Mouse (Mus musculus): ENCODE measurements around the gene Acp2. TPM values are rescaled to one million over a fixed set of nuclear protein-coding genes. Genes with fewer than 3 reads are reported as not detected.

The Acp2 gene
- polyA plus RNA-seq, 1 experiment from 2014 or later, result 25.7 TPM

- no peak overlapping the region for H3K4me3 ChIP-seq
- H3K9ac ChIP-seq, result no peak overlapping the region
- H3K9me3 ChIP-seq, result no peaks in the 10 kb centered on the region
- H3K27ac ChIP-seq, result no peak overlapping the region
- H3K36me3 ChIP-seq, result no peaks in the 10 kb centered on the region
- 71% methylated on average over 5 of the region's 5 CpGs for WGBS
- no peak overlapping the region for H3K4me2 ChIP-seq
- H3K27me3 ChIP-seq, result no peaks in the 10 kb centered on the region
- no peaks in the 10 kb centered on the region for H3K4me1 ChIP-seq
- ATAC-seq (ENCODE audit: insufficient number of reproducible peaks, low FRiP score, low TSS enrichment, low read depth), result no peak
Observed at GRCm38 (mm10) chr2:91244557-91245228, 42.0 kb downstream of the Acp2 start.

GRCm38 (mm10) chr2:91248366-91248765, 45.7 kb downstream of the Acp2 start:
- Histone ChIP-seq H3K9ac (no peak overlapping the region), H3K9me3 (no peaks in the 10 kb centered on the region)
- 86% methylated on average over 4 of the region's 4 CpGs for WGBS

GRCm38 (mm10) chr2:91252001-91252400, 49.3 kb downstream of the Acp2 start:
- H3K4me3 ChIP-seq, result no peak overlapping the region
- H3K4me1 ChIP-seq, result peaks cover 19% of the 10 kb centered on the region
- 67% methylated on average over 4 of the region's 4 CpGs for WGBS
- peaks cover 23% of the 10 kb centered on the region for H3K27me3 ChIP-seq
- ATAC-seq (ENCODE audit: insufficient number of reproducible peaks, low FRiP score, low TSS enrichment, low read depth), result no peak
- no peak overlapping the region for H3K27ac ChIP-seq
- H3K9ac ChIP-seq, result no peak overlapping the region
- no peak overlapping the region for H3K4me2 ChIP-seq
- H3K36me3 ChIP-seq, result no peaks in the 10 kb centered on the region
- no peaks in the 10 kb centered on the region for H3K9me3 ChIP-seq

More at GRCm38 (mm10) chr2:91248366-91248765, 45.7 kb downstream of the Acp2 start:
- no peak overlapping the region for H3K4me2 ChIP-seq
- no peak overlapping the region for H3K4me3 ChIP-seq
- H3K27ac ChIP-seq, result no peak overlapping the region
- H3K36me3 ChIP-seq, result no peaks in the 10 kb centered on the region
- ATAC-seq (ENCODE audit: insufficient number of reproducible peaks, low FRiP score, low TSS enrichment, low read depth), result no peak
- H3K4me1 ChIP-seq, result no peaks in the 10 kb centered on the region
- H3K27me3 ChIP-seq, result no peaks in the 10 kb centered on the region

DNA sequence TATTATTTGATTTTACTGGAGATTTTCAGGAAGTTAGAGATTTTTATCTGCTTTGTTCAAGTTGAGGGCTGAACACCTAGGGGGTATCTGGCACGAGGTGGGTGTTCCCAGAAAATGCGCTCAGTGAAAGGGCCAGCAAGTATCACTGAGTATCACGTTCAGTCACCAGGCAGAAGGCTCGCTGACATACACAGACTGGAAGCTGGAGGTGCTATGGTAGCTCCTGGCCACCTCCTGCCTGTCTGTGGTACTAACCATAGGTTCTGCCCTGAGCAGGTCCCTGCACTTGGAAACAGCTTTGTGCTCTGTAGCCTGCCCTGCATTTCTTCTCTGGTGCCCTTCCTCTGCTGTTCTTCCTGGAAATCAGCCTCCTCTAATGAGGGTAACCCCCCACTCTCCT, 49.8 kb downstream of the Acp2 start:
- H3K27ac ChIP-seq, result no peak overlapping the region
- H3K4me3 ChIP-seq, result no peak overlapping the region
- 44% methylated on average over 4 of the region's 4 CpGs for WGBS
- no peak overlapping the region for H3K9ac ChIP-seq
- H3K4me2 ChIP-seq, result no peak overlapping the region
- H3K36me3 ChIP-seq, result no peaks in the 10 kb centered on the region
- peaks cover 22% of the 10 kb centered on the region for H3K4me1 ChIP-seq
- no peaks in the 10 kb centered on the region for H3K9me3 ChIP-seq
- H3K27me3 ChIP-seq, result peaks cover 23% of the 10 kb centered on the region
- no peak for ATAC-seq (ENCODE audit: insufficient number of reproducible peaks, low FRiP score, low TSS enrichment, low read depth)

- no peaks in the 10 kb centered on the region for H3K9me3 ChIP-seq
- H3K27ac ChIP-seq, result no peak overlapping the region
- H3K9ac ChIP-seq, result no peak overlapping the region
- 19% methylated on average over 8 of the region's 8 CpGs for WGBS
- no peak overlapping the region for H3K4me3 ChIP-seq
- H3K36me3 ChIP-seq, result no peaks in the 10 kb centered on the region
- no peak for ATAC-seq (ENCODE audit: insufficient number of reproducible peaks, low FRiP score, low TSS enrichment, low read depth)
- peaks cover 23% of the 10 kb centered on the region for H3K27me3 ChIP-seq
- H3K4me1 ChIP-seq, result peaks cover 40% of the 10 kb centered on the region
- peak overlapping the region; percentile 87; the same call in 1 of the 2 replicates for H3K4me2 ChIP-seq
Observed at GRCm38 (mm10) chr2:91254725-91255380, 52.2 kb downstream of the Acp2 start.

DNA sequence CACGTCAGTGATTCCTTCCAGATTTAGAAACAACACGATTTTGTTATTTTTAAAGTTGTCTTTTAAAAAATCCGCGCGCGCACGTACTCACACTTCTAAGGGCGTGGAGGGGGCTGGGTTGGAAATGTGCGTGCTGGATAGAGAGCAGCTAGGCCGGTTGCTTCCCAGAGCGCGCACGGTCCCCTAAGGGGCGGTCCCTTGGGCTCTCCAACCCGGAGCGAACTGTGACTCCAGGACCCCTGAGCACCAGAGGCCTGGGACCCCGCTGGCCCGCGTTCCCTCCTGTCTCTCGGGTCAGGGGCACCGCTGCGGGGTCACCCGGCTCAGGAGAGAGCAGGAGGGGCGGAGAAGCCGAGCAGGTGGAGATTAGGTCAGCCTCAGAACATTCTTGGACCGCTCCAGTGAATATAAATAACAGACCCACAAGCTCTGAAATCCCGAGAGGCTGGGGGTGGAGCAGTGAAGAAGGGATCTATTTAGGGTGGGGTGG, 53.0 kb downstream of the Acp2 start, which contains the start of gene Pacsin3:
Gene Pacsin3, plus strand, starts transcription at position 294 of the 490 bp plus-strand sequence.
- peak within 1 kb of the TSS; percentile 61 for H3K9ac ChIP-seq
- H3K4me1 ChIP-seq, result peaks cover 40% of the 10 kb centered on the region
- peaks cover 23% of the 10 kb centered on the region for H3K27me3 ChIP-seq
- H3K4me3 ChIP-seq, result peak within 1 kb of the TSS; percentile 78
- peak within 1 kb of the TSS; percentile 87 for H3K4me2 ChIP-seq
- WGBS, result 2% methylated on average over 27 of the region's 27 CpGs
- no peak for ATAC-seq (ENCODE audit: insufficient number of reproducible peaks, low FRiP score, low TSS enrichment, low read depth)
- H3K27ac ChIP-seq, result peak within 1 kb of the TSS; percentile 90
- H3K36me3 ChIP-seq, result peaks cover 6% of the 10 kb centered on the region; the same call in 1 of the 2 replicates
- H3K9me3 ChIP-seq, result no peaks in the 10 kb centered on the region

- Histone ChIP-seq H3K9ac (peak overlapping the region; percentile 61), H3K27ac (peak overlapping the region; percentile 90), H3K27me3 (peaks cover 23% of the 10 kb centered on the region), H3K9me3 (no peaks in the 10 kb centered on the region), H3K36me3 (peaks cover 14% of the 10 kb centered on the region), H3K4me1 (peaks cover 40% of the 10 kb centered on the region), H3K4me2 (peak overlapping the region; percentile 87), H3K4me3 (peak overlapping the region; percentile 78)
- ATAC-seq (ENCODE audit: insufficient number of reproducible peaks, low FRiP score, low TSS enrichment, low read depth), result peak; percentile 42; the same call in 1 of the 2 replicates
- WGBS, result under 1% methylated on average over 52 of the region's 52 CpGs
Observed at GRCm38 (mm10) chr2:91256256-91257125, 53.8 kb downstream of the Acp2 start.

GRCm38 (mm10) chr2:91257126-91257980, 54.7 kb downstream of the Acp2 start:
- Histone ChIP-seq H3K9ac (peak overlapping the region; percentile 61), H3K36me3 (peaks cover 19% of the 10 kb centered on the region), H3K27me3 (peaks cover 23% of the 10 kb centered on the region), H3K4me2 (peak overlapping the region; percentile 87), H3K27ac (peak overlapping the region; percentile 90), H3K9me3 (no peaks in the 10 kb centered on the region), H3K4me3 (peak overlapping the region; percentile 78), H3K4me1 (peaks cover 40% of the 10 kb centered on the region)
- ATAC-seq (ENCODE audit: insufficient number of reproducible peaks, low FRiP score, low TSS enrichment, low read depth), result peak; percentile 73
- 2% methylated on average over 22 of the region's 22 CpGs for WGBS

DNA sequence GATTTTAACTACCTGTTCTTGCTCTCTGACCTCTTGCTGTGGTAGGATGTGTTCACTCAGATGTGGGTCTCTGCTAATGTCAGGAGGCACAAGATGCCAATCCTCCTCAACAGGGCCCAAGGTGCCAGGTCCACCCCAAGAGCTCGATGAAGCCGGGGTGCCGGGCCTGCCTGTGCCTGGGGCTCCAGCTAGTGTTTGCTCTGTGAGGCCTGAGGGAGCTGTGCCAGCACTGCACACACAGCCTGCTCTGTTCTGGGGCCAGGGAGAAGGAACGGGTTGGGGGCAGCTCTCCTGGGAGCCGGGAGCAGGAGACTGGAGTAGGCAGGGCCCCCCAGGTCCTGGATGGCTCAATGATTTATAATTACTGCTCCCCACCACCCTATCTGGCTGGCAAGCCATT, 55.4 kb downstream of the Acp2 start:
- peak overlapping the region; percentile 78 for H3K4me3 ChIP-seq
- peak overlapping the region; percentile 90 for H3K27ac ChIP-seq
- no peaks in the 10 kb centered on the region for H3K9me3 ChIP-seq
- peak overlapping the region; percentile 87 for H3K4me2 ChIP-seq
- H3K4me1 ChIP-seq, result peaks cover 40% of the 10 kb centered on the region
- peaks cover 26% of the 10 kb centered on the region for H3K36me3 ChIP-seq
- peaks cover 23% of the 10 kb centered on the region for H3K27me3 ChIP-seq
- no peak for ATAC-seq (ENCODE audit: insufficient number of reproducible peaks, low FRiP score, low TSS enrichment, low read depth)
- H3K9ac ChIP-seq, result peak overlapping the region; percentile 61
- WGBS, result 40% methylated on average over 5 of the region's 5 CpGs

DNA sequence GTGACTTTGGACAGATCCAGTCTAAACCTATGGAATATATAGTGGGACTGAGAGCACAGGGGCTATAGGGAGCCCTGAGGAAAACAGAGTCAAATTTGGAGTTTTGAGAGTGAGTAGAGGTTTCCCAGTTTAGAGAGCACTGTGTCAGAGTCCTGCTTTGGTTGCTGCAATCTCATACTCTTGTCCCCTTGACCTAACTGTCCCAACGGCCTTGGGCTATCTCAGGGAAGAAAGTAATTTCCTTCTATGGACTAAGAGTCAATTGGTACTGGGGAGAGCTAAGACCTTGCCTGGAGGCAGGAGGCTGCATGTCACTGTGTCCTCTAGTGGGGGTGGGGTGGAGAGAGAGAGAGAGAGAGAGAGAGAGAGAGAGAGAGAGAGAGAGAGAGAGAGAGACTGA, 56.1 kb downstream of the Acp2 start:
- Histone ChIP-seq H3K4me2 (peak overlapping the region; percentile 87; the same call in 1 of the 2 replicates), H3K9me3 (no peaks in the 10 kb centered on the region), H3K4me3 (peak overlapping the region; percentile 78; the same call in 1 of the 2 replicates), H3K9ac (no peak overlapping the region), H3K4me1 (peaks cover 41% of the 10 kb centered on the region), H3K27me3 (peaks cover 19% of the 10 kb centered on the region), H3K36me3 (peaks cover 34% of the 10 kb centered on the region), H3K27ac (peak overlapping the region; percentile 90)
- no peak for ATAC-seq (ENCODE audit: insufficient number of reproducible peaks, low FRiP score, low TSS enrichment, low read depth)
- WGBS, result 39% methylated on average over 1 of the region's 1 CpGs

DNA sequence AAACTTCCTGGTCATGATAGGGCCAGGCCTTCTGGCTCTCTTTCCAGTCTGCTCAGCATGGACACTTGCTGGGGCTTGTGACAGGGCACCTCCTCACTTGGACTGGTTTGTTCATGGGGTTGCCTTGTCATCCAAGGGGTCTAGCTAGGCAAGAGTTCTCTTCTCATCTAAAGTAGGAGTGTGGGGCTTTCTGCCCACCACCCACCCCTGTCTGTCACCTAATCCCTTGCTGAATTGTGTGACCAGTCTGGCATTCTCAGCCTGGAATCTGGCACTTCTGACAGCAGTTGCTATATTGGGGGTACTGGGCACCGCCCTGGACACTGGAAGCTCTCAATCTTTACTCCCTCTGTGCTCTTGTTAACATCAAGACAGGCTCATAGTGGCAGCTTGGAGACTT, 56.8 kb downstream of the Acp2 start:
- Histone ChIP-seq H3K4me2 (no peak overlapping the region), H3K9me3 (no peaks in the 10 kb centered on the region), H3K4me3 (no peak overlapping the region), H3K9ac (no peak overlapping the region), H3K27ac (no peak overlapping the region), H3K27me3 (peaks cover 12% of the 10 kb centered on the region), H3K36me3 (peaks cover 38% of the 10 kb centered on the region), H3K4me1 (peaks cover 48% of the 10 kb centered on the region)
- no peak for ATAC-seq (ENCODE audit: insufficient number of reproducible peaks, low FRiP score, low TSS enrichment, low read depth)
- 94% methylated on average over 1 of the region's 1 CpGs for whole genome bisulfite sequencing

All from limb, embryonic 15.5 days (tissue).